Mouse (Mus musculus): ENCODE measurements around the gene D10Jhu81e. TPM values are rescaled to one million over a fixed set of nuclear protein-coding genes. Genes with fewer than 3 reads are reported as not detected.
"Not testable (repeated sequence)": the region's sequence is repeated elsewhere in the genome, so short reads cannot be mapped to it uniquely, and the experiment has no call there.

The D10Jhu81e gene
- polyA plus RNA-seq, 2 experiments: 11.7 to 39.1 TPM

GRCm38 (mm10) chr10:78128647-78129046 lies 40.9 kb downstream of the D10Jhu81e start:
- Histone ChIP-seq H3K4me1 (replicated peaks; ENCODE audit: control insufficient read depth in 2 of 2, insufficient read depth in 2 of 2, low read length in 1 of 2) (peaks cover 0 to 2% of the 10 kb centered on the region in 2 experiments; a peak in 2 of 4 replicates), H3K27me3 (ENCODE audit: control insufficient read depth, insufficient read depth, low read length) (no peaks in the 10 kb centered on the region), H3K4me3 (ENCODE audit: insufficient read depth in 1 of 2, low read depth in 2 of 2, low read length in 2 of 2) (no peak overlapping the region), H3K4me2 (ENCODE audit: low read depth) (no peak overlapping the region), H3K9me3 (ENCODE audit: control insufficient read depth, low read length) (no peaks in the 10 kb centered on the region), H3K27ac (no peak overlapping the region), H3K36me3 (replicated peaks; ENCODE audit: control insufficient read depth, insufficient read depth, low read depth) (no peaks in the 10 kb centered on the region), H3K9ac (replicated peaks) (no peak overlapping the region)
- ATAC-seq (ENCODE audit: insufficient read depth) (no peak), DNase-seq (ENCODE audit: low read depth in 3 of 3, low spot score in 3 of 3) (no peak)
- TF ChIP-seq EP300 (IDR thresholded peaks at IDR 0.05; ENCODE audit: low read depth): no peak
- no peak for TF ChIP-seq CTCF (IDR thresholded peaks at IDR 0.05; ENCODE audit: low read depth)
- WGBS (ENCODE audit: insufficient replicate concordance): 53% methylated on average over 2 of the region's 2 CpGs

- TF ChIP-seq CTCF (IDR thresholded peaks at IDR 0.05; ENCODE audit: low read depth) (no peak), EP300 (IDR thresholded peaks at IDR 0.05; ENCODE audit: low read depth) (no peak)
- Histone ChIP-seq H3K27me3 (ENCODE audit: control insufficient read depth, insufficient read depth, low read length) (no peaks in the 10 kb centered on the region), H3K27ac (no peak overlapping the region), H3K9me3 (ENCODE audit: control insufficient read depth, low read length) (no peaks in the 10 kb centered on the region), H3K4me2 (ENCODE audit: low read depth) (no peak overlapping the region), H3K36me3 (replicated peaks; ENCODE audit: control insufficient read depth, insufficient read depth, low read depth) (no peaks in the 10 kb centered on the region), H3K4me1 (replicated peaks; ENCODE audit: control insufficient read depth in 2 of 2, insufficient read depth in 2 of 2, low read length in 1 of 2) (peaks cover 0 to 2% of the 10 kb centered on the region in 2 experiments; a peak in 2 of 4 replicates), H3K4me3 (ENCODE audit: insufficient read depth in 1 of 2, low read depth in 2 of 2, low read length in 2 of 2) (no peak overlapping the region), H3K9ac (replicated peaks) (no peak overlapping the region)
- WGBS (ENCODE audit: insufficient replicate concordance): 67% methylated on average over 1 of the region's 1 CpGs
- DNase-seq (ENCODE audit: low read depth in 3 of 3, low spot score in 3 of 3) (no peak), ATAC-seq (ENCODE audit: insufficient read depth) (no peak)
Observed at GRCm38 (mm10) chr10:78127931-78128330, 41.7 kb downstream of the D10Jhu81e start.

DNA sequence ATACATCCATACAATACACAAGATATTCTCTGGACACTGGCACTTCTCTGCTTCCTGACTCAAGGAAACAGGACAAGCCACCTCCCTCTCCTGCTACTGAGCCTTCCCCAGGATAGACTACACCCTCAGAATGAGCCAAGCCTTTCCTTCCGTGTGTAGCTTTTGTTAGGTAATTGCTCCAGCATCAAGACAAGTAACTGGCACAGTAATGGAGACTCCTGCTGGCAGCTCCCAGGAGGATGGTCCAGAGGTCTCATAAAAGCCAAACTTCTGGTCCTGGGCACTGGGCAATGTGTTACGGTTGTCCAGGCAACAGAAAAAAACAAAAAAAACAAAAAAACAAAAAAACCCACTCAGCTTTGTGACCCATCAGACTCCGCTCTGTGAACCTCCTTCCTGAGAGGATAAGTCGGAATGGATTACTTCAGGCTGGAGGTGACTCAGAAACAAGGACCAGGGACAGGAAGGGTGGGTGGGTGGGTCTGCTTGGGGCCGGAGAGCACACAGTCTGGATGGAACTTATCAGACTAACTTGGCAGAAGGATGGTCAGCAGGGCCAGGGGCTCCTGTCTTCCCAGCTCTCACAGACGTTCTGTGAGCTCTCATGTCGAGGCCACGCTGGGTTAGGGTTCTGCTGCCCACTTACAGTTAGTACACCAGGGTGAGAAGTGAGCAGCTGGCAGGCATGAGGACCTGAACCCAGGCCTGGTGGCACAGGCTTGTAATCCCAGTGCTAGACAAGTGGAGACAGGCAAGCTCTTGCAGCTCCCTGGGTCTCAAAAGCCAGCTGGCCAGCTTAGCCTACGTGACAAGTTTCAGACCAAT lies 42.3 kb downstream of the D10Jhu81e start:
- H3K4me3 ChIP-seq (ENCODE audit: insufficient read depth in 1 of 2, low read depth in 2 of 2, low read length in 2 of 2): no peak overlapping the region
- no peak overlapping the region for H3K9ac ChIP-seq (replicated peaks)
- no peaks in the 10 kb centered on the region for H3K9me3 ChIP-seq (ENCODE audit: control insufficient read depth, low read length)
- H3K4me1 ChIP-seq (replicated peaks; ENCODE audit: control insufficient read depth in 2 of 2, insufficient read depth in 2 of 2, low read length in 1 of 2): peaks cover 0 to 2% of the 10 kb centered on the region in 2 experiments; a peak in 2 of 4 replicates
- DNase-seq (ENCODE audit: low read depth in 3 of 3, low spot score in 3 of 3) (no peak), ATAC-seq (ENCODE audit: insufficient read depth) (no peak)
- 59% methylated on average over 9 of the region's 9 CpGs for WGBS (ENCODE audit: insufficient replicate concordance)
- H3K27me3 ChIP-seq (ENCODE audit: control insufficient read depth, insufficient read depth, low read length): no peaks in the 10 kb centered on the region
- H3K27ac ChIP-seq: no peak overlapping the region
- no peaks in the 10 kb centered on the region for H3K36me3 ChIP-seq (replicated peaks; ENCODE audit: control insufficient read depth, insufficient read depth, low read depth)
- H3K4me2 ChIP-seq (ENCODE audit: low read depth): no peak overlapping the region
- TF ChIP-seq EP300 (IDR thresholded peaks at IDR 0.05; ENCODE audit: low read depth) (no peak), CTCF (IDR thresholded peaks at IDR 0.05; ENCODE audit: low read depth) (no peak)

DNA sequence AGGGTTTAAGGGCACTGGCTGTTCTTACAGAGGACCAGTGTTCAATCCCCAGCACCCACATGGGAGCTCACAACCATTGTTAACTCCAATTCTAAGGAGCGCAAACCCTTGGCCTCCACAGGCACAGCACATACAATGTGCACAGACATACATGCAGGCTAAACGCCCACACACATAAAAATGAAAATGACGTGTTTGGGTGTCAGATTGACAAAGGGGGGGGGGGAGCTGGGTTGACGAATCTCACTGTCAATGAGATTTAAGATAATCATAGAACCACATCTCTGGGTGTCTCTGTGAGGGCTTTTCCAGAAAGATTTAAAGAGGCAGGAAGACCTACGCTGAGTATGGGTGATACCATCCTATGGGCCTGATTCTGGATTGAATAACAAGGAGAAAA lies 43.3 kb downstream of the D10Jhu81e start:
- no peak overlapping the region for H3K9ac ChIP-seq (replicated peaks)
- H3K27ac ChIP-seq: no peak overlapping the region
- no peaks in the 10 kb centered on the region for H3K36me3 ChIP-seq (replicated peaks; ENCODE audit: control insufficient read depth, insufficient read depth, low read depth)
- DNase-seq (ENCODE audit: low read depth in 3 of 3, low spot score in 3 of 3) (no peak), ATAC-seq (ENCODE audit: insufficient read depth) (no peak)
- no peak for TF ChIP-seq CTCF (IDR thresholded peaks at IDR 0.05; ENCODE audit: low read depth)
- no peak for TF ChIP-seq EP300 (IDR thresholded peaks at IDR 0.05; ENCODE audit: low read depth)
- H3K4me3 ChIP-seq (ENCODE audit: insufficient read depth in 1 of 2, low read depth in 2 of 2, low read length in 2 of 2): no peak overlapping the region
- no peaks in the 10 kb centered on the region for H3K27me3 ChIP-seq (ENCODE audit: control insufficient read depth, insufficient read depth, low read length)
- peaks cover 0 to 2% of the 10 kb centered on the region in 2 experiments; a peak in 2 of 4 replicates for H3K4me1 ChIP-seq (replicated peaks; ENCODE audit: control insufficient read depth in 2 of 2, insufficient read depth in 2 of 2, low read length in 1 of 2)
- no peaks in the 10 kb centered on the region for H3K9me3 ChIP-seq (ENCODE audit: control insufficient read depth, low read length)
- H3K4me2 ChIP-seq (ENCODE audit: low read depth): no peak overlapping the region
- 62% methylated on average over 5 of the region's 5 CpGs for WGBS (ENCODE audit: insufficient replicate concordance)

- not testable (repeated sequence) for H3K9me3 ChIP-seq (ENCODE audit: control insufficient read depth, low read length); H3K9ac ChIP-seq (replicated peaks); DNase-seq (ENCODE audit: low read depth in 3 of 3, low spot score in 3 of 3); H3K27ac ChIP-seq; H3K36me3 ChIP-seq (replicated peaks; ENCODE audit: control insufficient read depth, insufficient read depth, low read depth); H3K4me2 ChIP-seq (ENCODE audit: low read depth); H3K4me1 ChIP-seq (replicated peaks; ENCODE audit: control insufficient read depth in 2 of 2, insufficient read depth in 2 of 2, low read length in 1 of 2); H3K27me3 ChIP-seq (ENCODE audit: control insufficient read depth, insufficient read depth, low read length); ATAC-seq (ENCODE audit: insufficient read depth); H3K4me3 ChIP-seq (ENCODE audit: insufficient read depth in 1 of 2, low read depth in 2 of 2, low read length in 2 of 2)
- 48% methylated on average over 8 of the region's 8 CpGs for WGBS (ENCODE audit: insufficient replicate concordance)
Observed at GRCm38 (mm10) chr10:78125061-78125460, 44.5 kb downstream of the D10Jhu81e start.

DNA sequence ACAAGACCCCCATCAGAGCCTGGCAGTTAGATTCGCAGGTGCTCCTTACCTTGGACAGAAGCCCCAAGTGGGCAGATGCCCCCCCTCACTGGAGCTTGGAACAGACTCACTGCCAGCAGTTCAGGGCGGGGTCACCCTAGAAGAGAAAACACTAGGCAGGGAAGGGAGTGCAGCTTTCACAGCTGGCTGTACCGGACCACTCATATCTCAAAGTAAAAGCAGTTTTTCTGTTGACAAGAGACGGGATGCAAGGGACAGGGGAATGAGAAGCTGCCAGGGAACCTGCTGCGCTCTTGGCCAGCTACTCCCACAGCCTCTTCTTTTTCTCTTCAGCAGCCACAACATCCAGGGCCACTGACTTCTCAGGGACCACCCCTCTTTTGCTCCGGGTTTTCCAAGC lies 45.4 kb downstream of the D10Jhu81e start:
- H3K9me3 ChIP-seq (ENCODE audit: control insufficient read depth, low read length); H3K4me1 ChIP-seq (replicated peaks; ENCODE audit: control insufficient read depth in 2 of 2, insufficient read depth in 2 of 2, low read length in 1 of 2); ATAC-seq (ENCODE audit: insufficient read depth); H3K4me3 ChIP-seq (ENCODE audit: insufficient read depth in 1 of 2, low read depth in 2 of 2, low read length in 2 of 2); H3K4me2 ChIP-seq (ENCODE audit: low read depth); H3K27me3 ChIP-seq (ENCODE audit: control insufficient read depth, insufficient read depth, low read length); DNase-seq (ENCODE audit: low read depth in 3 of 3, low spot score in 3 of 3); H3K9ac ChIP-seq (replicated peaks); H3K27ac ChIP-seq; H3K36me3 ChIP-seq (replicated peaks; ENCODE audit: control insufficient read depth, insufficient read depth, low read depth): not testable (repeated sequence)
- WGBS (ENCODE audit: insufficient replicate concordance): 23% methylated on average over 6 of the region's 6 CpGs
